Mouse (Mus musculus) C2C12 (cell line): ENCODE measurements around the gene Mpp6. TPM values are rescaled to one million over a fixed set of nuclear protein-coding genes. Genes with fewer than 3 reads are reported as not detected.

ENCODE experiments used
- H3K27me3 ChIP-seq: one replicate; pipeline ENCODE4 v1.6.1; 2011; ENCODE audit not compliant: control insufficient read depth, insufficient read depth, insufficient read length
- H3K36me3 ChIP-seq: one replicate; pipeline ENCODE4 v1.6.1; 2011; ENCODE audit not compliant: control insufficient read depth, insufficient read depth
- H3K4me3 ChIP-seq: one replicate; pipeline ENCODE4 v1.5.1; 2011; ENCODE audit warnings: mild to moderate bottlenecking, control low read depth; ENCODE audit not compliant: poor library complexity, insufficient read depth, severe bottlenecking
- H3K79me2 ChIP-seq: one replicate; pipeline ENCODE4 v1.6.1; 2011; ENCODE audit not compliant: control insufficient read depth, insufficient read depth
- H3K79me3 ChIP-seq: one replicate; pipeline ENCODE4 v1.6.1; 2011; ENCODE audit warnings: low read depth, control low read depth
- H3ac ChIP-seq: one replicate; pipeline ENCODE3; 2011; ENCODE audit warnings: low read depth; ENCODE audit not compliant: control insufficient read depth, insufficient read length
- CEBPB ChIP-seq: IDR thresholded peaks from one replicate; pipeline ENCODE4 v1.6.1; 2011; ENCODE audit warnings: low read depth, mild to moderate bottlenecking, control low read depth, moderate library complexity
- CTCF ChIP-seq: IDR thresholded peaks from one replicate; pipeline ENCODE4 v1.5.1; 2011; ENCODE audit not compliant: control insufficient read depth, insufficient read depth, insufficient read length
- FOSL1 ChIP-seq: IDR thresholded peaks from one replicate; pipeline ENCODE4 v1.8.0; 2011; ENCODE audit warnings: mild to moderate bottlenecking, low read length; ENCODE audit not compliant: poor library complexity, insufficient read depth, severe bottlenecking
- MAX ChIP-seq: IDR thresholded peaks from one replicate; pipeline ENCODE4 v1.6.1; 2011; ENCODE audit warnings: mild to moderate bottlenecking, control low read depth
- MYOD1 ChIP-seq: IDR thresholded peaks from one replicate; pipeline ENCODE4 v1.6.1; 2011; ENCODE audit warnings: low read depth; ENCODE audit not compliant: control insufficient read depth, insufficient read length
- MYOG ChIP-seq: IDR thresholded peaks from one replicate; pipeline ENCODE4 v1.6.1; 2011; ENCODE audit not compliant: control insufficient read depth, insufficient read length; ENCODE audit errors: extremely low read depth
- USF1 ChIP-seq: IDR thresholded peaks from one replicate; pipeline ENCODE4 v1.6.1; 2011; ENCODE audit warnings: low read depth, mild to moderate bottlenecking, control low read depth, moderate library complexity
- polyA plus RNA-seq: library from polyadenylated mRNA; unstranded; fragments of >200 nt; fragmentation: generic; extraction: Trizol; gene quantifications from one replicate; pipeline ENCODE4 v1.2.1, GENCODE M21; 2012; ENCODE audit warnings: missing spikeins

The Mpp6 gene
- polyA plus RNA-seq, 1 experiment = 22.6 TPM

GRCm38 (mm10) chr6:50187955-50188354 lies 77.9 kb downstream of the Mpp6 start:
- TF ChIP-seq CEBPB (no peak), MYOD1 (no peak), MAX (no peak), FOSL1 (no peak), CTCF (no peak), MYOG (no peak), USF1 (no peak)
- Histone ChIP-seq H3K4me3 (no peak overlapping the region), H3K27me3 (no peaks in the 10 kb centered on the region), H3ac (no peak overlapping the region), H3K79me2 (no peaks in the 10 kb centered on the region), H3K36me3 (peaks cover 22% of the 10 kb centered on the region), H3K79me3 (no peaks in the 10 kb centered on the region)

DNA sequence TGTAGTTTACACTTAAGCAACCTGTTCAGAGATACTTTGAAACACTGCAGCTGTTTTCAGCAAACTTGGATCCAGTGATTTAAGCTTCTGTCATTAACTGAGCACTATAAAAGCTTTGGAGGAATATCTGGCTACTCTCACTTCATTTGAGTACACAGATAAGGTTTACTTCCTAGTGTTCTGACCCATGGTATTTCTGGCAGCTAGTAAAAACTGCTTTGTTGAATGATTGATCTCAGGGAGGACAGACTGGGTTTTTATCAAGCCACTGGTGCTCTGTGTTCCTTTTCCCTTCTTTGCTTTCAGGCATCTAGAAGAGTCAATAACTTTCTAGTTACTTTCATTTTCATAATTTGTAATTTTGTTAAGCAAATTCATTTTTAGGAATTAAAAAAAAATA lies 79.3 kb downstream of the Mpp6 start:
- Histone ChIP-seq H3K79me2 (no peaks in the 10 kb centered on the region), H3ac (no peak overlapping the region), H3K79me3 (no peaks in the 10 kb centered on the region), H3K27me3 (no peaks in the 10 kb centered on the region), H3K36me3 (peaks cover 13% of the 10 kb centered on the region), H3K4me3 (no peak overlapping the region)
- no peak for TF ChIP-seq MYOG

DNA sequence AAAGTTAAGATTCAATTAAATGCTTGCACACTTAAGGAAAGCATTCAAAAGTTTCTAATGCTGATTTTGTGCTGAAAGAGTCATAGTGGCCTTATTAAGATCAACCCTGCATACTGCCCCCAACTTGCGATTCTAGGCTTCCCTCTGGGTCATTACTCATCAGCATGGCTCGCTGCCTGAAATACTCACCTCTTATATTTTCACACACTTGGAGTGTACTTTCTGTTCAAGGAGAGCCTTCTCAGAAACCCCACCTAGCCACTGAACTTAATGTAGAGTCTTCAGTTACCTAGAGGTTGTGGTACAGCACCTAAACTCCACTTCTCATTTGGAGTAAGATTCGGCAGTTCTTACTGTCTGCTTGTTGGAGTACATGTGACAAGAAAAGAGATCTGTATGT lies 81.6 kb downstream of the Mpp6 start:
- H3K79me2 ChIP-seq = no peaks in the 10 kb centered on the region
- H3K4me3 ChIP-seq = no peak overlapping the region
- H3K27me3 ChIP-seq = no peaks in the 10 kb centered on the region
- TF ChIP-seq CEBPB (no peak), CTCF (no peak), USF1 (no peak)
- H3ac ChIP-seq = no peak overlapping the region
- H3K79me3 ChIP-seq = no peaks in the 10 kb centered on the region
- peaks cover 21% of the 10 kb centered on the region for H3K36me3 ChIP-seq

- Histone ChIP-seq H3K4me3 (no peak overlapping the region), H3ac (no peak overlapping the region), H3K79me3 (no peaks in the 10 kb centered on the region), H3K27me3 (no peaks in the 10 kb centered on the region), H3K36me3 (peaks cover 21% of the 10 kb centered on the region), H3K79me2 (no peaks in the 10 kb centered on the region)
- no peak for TF ChIP-seq FOSL1
- no peak for TF ChIP-seq MAX
- no peak for TF ChIP-seq CEBPB
- TF ChIP-seq MYOG = no peak
- no peak for TF ChIP-seq USF1
- no peak for TF ChIP-seq MYOD1
- no peak for TF ChIP-seq CTCF
Observed at GRCm38 (mm10) chr6:50192169-50192568, 82.1 kb downstream of the Mpp6 start.

DNA sequence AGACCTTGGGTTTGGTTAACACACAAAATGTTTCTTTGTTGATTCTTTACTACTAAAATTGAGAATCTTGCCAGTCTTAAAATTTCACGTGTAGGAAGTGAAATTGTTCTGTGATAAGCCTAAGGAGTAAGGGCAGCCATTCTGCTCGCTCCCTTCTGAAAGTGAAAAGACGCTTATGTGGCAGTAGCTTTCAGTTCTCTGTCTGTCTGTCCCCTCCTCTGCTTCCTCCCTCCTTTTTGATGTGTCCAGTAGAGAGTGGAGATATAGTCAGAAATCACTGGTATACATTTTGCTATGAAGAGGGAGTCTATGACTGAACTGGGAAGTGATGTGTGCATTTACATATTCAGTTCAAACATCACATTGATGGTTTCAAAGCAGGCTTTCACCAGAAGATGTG lies 82.8 kb downstream of the Mpp6 start:
- Histone ChIP-seq H3K4me3 (no peak overlapping the region), H3K36me3 (peaks cover 21% of the 10 kb centered on the region), H3K79me3 (no peaks in the 10 kb centered on the region), H3K79me2 (no peaks in the 10 kb centered on the region), H3ac (no peak overlapping the region), H3K27me3 (no peaks in the 10 kb centered on the region)
- TF ChIP-seq CEBPB = no peak

GRCm38 (mm10) chr6:50193851-50194250 lies 83.8 kb downstream of the Mpp6 start:
- H3K79me3 ChIP-seq = no peaks in the 10 kb centered on the region
- no peak for TF ChIP-seq MYOG
- TF ChIP-seq CEBPB = no peak
- no peak for TF ChIP-seq FOSL1
- TF ChIP-seq USF1 = no peak
- H3K79me2 ChIP-seq = no peaks in the 10 kb centered on the region

DNA sequence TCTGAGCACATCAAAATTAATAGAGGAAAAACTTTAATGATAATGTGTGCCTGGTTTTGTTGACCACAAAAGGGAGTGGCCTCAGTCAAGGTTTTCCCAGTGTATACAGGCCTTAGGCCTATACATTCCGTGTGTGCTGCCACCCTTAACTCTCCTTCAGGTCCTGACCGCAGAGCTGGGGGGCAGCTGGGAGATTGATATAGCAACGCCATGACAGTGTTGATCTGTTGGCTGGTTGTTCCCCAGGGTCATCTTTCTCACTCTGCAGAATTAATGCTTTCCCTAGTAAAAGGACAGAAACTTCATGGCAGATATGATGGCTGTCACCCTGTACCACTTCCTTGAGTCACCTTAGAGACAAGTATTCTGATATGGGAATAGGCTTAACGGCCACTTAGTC lies 94.3 kb downstream of the Mpp6 start:
- no peak overlapping the region for H3ac ChIP-seq
- no peak for TF ChIP-seq MYOD1
- no peak for TF ChIP-seq CTCF
- no peak for TF ChIP-seq FOSL1
- TF ChIP-seq CEBPB = no peak
- no peak for TF ChIP-seq USF1
- TF ChIP-seq MYOG = no peak

More at GRCm38 (mm10) chr6:50193851-50194250, 83.8 kb downstream of the Mpp6 start:
- no peaks in the 10 kb centered on the region for H3K27me3 ChIP-seq
- H3K4me3 ChIP-seq = no peak overlapping the region
- H3K36me3 ChIP-seq = peaks cover 30% of the 10 kb centered on the region
- no peak overlapping the region for H3ac ChIP-seq

More for the DNA sequence above, 94.3 kb downstream of the Mpp6 start:
- Histone ChIP-seq H3K79me3 (no peaks in the 10 kb centered on the region), H3K79me2 (no peaks in the 10 kb centered on the region), H3K4me3 (no peak overlapping the region), H3K27me3 (no peaks in the 10 kb centered on the region), H3K36me3 (peaks cover 30% of the 10 kb centered on the region)
